Mouse (Mus musculus): ENCODE results near the gene Ap4s1.
A peak's percentile ranks its signal among the peaks of the same experiment; 100 is the strongest.

Gene Ap4s1

GRCm38 (mm10) chr12:51703859-51704258 is 13.0 kb downstream of the Ap4s1 start:
- peak; percentile 43 for DNase-seq (ENCODE audit: low read depth, low spot score)

DNA sequence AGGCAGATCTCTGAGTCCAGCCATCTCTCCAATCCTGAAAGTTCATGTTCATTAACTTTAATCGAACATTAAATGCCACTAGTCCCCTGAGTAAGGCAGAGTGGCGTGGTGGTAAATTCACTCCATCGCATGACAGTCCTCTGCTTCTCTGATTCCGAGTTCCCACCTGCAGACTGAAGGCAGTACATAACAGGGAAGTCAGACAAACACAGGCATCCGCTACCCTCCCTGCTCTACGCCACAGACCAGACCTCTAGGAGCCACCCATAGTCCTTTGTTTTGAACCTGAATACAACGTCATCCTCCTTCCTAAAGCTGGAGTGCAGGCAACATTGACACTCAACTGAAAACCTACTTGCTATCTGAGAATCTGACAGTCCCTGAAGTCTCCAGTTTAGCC is 13.7 kb downstream of the Ap4s1 start:
- no peak for DNase-seq (ENCODE audit: low read depth, low spot score)

- peak; percentile 63 for DNase-seq (ENCODE audit: low read depth, low spot score)
These were observed 14.9 kb downstream of the Ap4s1 start for GRCm38 (mm10) chr12:51705778-51706177.

DNA sequence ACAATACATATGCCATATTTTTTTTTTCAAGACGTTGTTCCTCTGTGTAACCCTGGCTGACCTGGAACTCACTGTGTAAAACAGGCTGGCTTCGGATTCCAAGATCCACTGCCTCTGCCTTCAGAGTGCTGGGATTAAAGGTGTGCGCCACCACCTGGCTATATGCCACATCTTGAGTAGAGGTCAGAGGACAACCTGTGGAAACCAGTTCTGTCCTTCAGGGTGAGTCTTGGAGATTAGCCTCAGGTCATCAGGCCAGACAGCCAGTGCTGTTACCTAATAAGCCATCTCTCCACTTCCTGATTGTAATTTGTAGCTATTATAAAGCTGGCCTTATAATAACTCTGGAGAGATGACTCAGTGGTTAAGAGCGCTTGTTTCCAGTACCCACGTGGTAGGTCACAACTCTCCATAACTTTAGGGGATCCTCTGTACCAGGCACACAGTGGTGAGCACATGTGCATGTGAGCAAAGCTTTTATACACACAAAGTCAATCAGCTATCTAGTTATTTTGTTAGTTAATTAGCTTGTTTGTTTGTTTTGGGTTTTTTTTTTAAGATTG is 15.9 kb downstream of the Ap4s1 start:
- peak; percentile 67 for DNase-seq (ENCODE audit: low read depth, low spot score)

- peak; percentile 86 for DNase-seq (ENCODE audit: low read depth, low spot score)
These were observed 18.3 kb downstream of the Ap4s1 start for GRCm38 (mm10) chr12:51708941-51709686.

- DNase-seq (ENCODE audit: low read depth, low spot score), result no peak
These were observed 18.9 kb downstream of the Ap4s1 start for GRCm38 (mm10) chr12:51709741-51710140.

DNA sequence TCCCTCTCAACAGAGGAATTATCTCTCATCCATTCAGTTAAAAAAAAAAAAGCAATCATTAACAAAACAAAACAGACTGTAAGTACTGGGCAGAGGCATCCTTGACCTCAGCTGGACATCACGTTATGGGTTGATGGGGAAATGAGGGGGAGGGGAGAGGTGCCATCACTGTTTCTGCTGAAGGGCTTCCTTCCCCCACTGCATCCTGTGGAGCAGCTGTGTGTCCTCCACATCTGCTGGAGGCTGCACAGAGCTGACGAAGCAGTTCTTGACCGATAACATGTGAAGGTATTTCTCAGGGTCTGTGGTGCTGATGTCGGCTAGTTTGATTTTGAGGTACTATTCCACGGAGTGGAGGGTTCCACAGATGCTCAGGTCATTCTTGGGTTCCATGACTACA is 19.3 kb downstream of the Ap4s1 start:
- no peak for DNase-seq (ENCODE audit: low read depth, low spot score)

GRCm38 (mm10) chr12:51712685-51713084 is 21.9 kb downstream of the Ap4s1 start:
- DNase-seq (ENCODE audit: low read depth, low spot score), result no peak

GRCm38 (mm10) chr12:51718617-51719016 is 27.8 kb downstream of the Ap4s1 start:
- DNase-seq (ENCODE audit: low read depth, low spot score), result no peak

DNA sequence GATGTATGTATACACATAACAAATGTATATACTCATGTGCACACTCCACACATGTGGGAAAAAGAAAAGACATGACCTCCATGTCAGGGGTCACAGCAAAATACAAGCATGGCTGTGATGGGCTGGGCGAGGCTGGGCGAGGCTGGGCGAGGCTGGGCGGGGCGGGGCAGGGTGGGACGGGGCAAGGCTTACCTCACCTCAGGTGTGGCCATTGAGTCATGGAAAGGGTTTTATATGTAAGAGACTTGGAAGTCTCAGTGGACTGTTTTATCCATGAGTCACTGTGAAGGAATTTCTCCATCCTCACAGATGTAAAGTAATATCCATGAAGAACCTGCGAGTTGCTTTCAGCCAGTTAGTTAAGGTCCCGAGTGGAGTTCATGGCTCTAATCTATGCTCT is 31.0 kb downstream of the Ap4s1 start:
- DNase-seq (ENCODE audit: low read depth, low spot score), result peak; percentile 40

GRCm38 (mm10) chr12:51729058-51729457 is 38.2 kb downstream of the Ap4s1 start:
- no peak for DNase-seq (ENCODE audit: low read depth, low spot score)

DNA sequence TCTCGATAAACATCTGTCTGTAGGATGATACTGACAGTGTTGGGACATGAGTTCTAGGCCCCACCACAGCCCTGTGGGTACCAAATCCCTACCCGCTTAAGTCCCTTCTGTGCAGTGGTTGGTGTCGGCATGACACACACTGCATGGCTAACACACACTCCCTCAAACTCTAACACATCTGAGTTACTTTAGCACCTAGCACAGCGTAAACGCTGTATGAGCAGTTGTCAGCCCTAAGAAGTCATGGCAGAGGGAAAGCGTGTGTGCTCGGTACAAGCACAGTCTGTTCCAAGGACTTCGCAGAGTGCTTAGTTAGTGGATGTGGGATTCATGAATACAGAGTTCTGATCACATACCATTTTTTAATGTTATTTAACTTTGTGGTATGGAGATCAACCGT is 39.0 kb downstream of the Ap4s1 start:
- DNase-seq (ENCODE audit: low read depth, low spot score), result no peak

DNA sequence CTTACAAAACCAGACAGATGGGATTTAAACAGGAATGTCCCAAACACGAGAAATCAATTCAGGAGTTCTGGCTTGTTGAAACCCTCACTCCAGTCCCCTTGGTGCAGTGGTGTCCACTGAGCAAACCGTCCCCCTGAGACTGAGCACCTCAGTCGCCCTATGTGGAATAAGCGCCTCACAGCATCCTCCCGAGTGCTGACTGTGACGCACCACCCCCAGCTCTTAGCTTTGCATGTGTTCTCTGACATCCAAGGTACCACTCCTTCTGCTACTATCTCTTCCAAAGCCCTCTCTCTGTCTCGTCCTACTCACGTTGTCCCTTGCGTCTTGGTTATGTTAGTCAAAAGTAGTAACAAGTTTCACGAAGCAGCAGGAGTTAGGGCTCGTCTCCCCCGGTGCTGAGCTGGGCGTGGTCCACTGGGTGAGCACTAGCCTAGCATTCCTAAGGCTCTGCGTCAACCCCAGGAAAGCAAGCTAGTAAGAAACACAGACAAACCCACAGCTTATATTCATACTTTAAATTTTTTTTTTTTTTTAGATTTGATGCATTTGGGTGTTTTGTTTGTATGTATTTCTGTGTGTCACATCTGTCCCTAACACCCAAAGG is 43.9 kb downstream of the Ap4s1 start:
- DNase-seq (ENCODE audit: low read depth, low spot score), result peak; percentile 36

DNA sequence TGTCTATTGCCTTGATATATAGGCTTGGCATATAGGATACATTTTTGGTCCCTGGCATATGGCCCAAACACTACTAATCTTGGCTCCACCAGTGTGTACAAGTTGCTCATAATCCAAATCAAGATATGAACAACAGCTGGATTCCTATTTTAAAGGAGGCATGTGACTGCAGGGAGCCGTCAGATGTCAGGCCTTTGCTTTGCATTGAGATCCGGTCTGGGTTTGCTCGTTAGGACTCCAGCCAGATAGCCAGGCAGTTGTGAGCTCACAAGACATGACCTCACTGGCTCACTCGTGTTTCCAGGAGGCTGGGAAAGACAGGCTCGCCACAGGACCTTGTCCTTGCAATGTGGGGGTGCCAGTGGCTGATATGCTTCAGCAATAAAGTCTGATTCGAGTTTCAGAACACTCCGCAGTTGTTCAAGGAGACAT is 45.0 kb downstream of the Ap4s1 start:
- DNase-seq (ENCODE audit: low read depth, low spot score), result no peak

DNA sequence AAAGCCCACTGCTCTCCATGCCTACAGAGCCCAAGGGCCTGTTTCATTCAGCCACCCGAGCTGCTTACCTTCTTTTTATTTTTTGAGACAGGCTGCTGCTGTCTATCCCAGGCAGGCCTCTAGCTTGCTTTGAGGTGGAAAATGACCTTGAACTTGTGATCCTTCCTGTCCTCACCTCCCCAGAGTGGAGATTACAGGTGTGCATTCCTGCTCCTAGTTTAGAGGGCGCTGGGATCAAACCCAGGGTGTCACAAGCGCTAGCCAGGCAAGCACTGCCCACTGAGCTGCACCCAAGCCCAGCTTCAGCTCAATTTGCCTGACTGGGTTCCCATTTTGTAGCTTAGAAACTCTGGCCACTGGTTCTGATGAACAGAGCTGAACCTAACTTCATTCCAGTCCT is 45.5 kb downstream of the Ap4s1 start:
- DNase-seq (ENCODE audit: low read depth, low spot score), result peak; percentile 64

- no peak for DNase-seq (ENCODE audit: low read depth, low spot score)
These were observed 46.0 kb downstream of the Ap4s1 start for GRCm38 (mm10) chr12:51736807-51737206.

DNA sequence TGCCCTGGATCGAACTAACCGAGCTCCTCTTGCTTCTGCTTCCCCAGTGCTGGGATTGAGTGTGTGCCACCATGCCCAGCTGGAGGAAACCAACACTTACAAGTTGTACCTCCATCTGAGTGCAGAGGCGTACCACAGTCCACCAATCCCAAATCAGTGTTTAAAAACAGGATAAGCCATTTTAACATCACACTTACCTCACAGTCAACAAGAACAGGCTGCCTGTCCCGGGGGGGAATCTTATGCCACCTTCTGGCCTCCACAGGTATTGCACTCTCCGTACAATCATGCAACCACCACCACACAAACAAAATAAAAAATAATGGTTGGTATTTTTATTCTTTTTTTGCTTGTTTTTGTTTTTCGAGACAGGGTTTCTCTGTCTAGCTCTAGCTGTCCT is 50.9 kb downstream of the Ap4s1 start:
- peak; percentile 60 for DNase-seq (ENCODE audit: low read depth, low spot score)

DNA sequence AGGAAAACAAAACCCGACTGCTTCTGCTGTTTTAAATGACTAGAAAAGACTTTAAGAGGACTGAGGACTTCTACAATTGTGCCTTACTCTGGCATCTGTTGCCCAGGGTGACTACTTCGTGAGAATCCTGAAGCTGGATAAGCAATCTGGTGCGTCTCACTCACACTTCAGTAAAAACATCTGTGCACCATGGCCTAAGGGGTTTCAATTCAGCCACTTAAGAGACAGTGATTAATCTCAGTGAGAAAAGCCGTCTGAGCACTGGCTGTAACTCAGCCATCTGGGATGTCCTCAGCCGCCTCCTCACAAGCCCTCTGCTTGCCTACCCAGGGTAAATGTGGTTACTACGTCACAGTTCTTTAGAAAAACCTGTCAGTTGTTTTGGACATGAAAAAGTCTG is 54.1 kb downstream of the Ap4s1 start:
- no peak for DNase-seq (ENCODE audit: low read depth, low spot score)

DNA sequence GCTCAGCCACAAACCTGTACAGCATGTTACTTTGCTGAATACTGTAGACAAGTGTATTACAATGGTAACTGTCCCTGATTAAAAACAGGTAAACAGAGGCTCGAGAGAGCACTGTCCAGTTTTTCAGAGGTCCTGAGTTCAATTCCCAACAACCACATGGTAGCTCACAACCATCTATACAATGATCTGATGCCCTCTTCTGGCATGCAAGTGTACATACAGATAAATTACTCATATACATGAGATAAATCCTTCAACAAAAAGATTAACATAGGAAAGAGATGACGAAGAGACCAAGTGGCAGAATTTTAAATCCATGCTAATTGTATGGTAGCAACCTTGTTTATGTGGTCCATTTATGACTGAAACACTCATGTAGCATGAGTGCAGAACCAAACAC is 56.5 kb downstream of the Ap4s1 start:
- DNase-seq (ENCODE audit: low read depth, low spot score), result no peak

DNA sequence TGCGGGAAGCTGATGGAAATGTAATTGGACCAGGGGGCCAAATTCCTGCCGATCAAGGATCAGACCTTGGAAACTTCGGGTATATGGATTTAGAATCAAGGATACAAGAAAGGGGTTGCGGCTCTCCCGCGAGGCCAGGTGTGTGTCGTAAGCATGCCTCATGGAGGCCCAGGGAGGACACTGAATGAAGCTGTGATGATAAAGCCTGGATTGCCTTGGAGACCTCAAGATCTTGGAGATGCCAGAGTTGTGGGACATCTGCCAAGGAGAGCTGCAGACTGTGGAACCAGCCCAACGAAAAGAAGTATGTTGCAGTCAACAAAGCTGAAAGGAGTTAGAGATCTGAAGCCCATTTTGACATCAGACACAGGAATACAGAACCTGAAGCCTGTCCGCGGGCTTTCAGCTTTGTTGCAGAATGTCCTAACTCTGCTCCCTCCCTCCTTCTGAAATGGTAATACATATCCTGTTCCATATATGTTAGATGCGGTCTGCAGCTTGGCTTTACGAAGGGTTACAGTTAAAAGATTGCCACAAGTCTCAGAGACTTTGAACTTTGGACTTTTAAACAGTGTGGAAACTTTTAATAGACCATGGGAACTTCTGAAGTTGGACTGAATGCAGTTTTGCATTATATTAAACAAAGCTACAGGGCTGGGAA is 65.2 kb downstream of the Ap4s1 start:
- DNase-seq (ENCODE audit: low read depth, low spot score), result no peak

GRCm38 (mm10) chr12:51756599-51756961 is 65.7 kb downstream of the Ap4s1 start:
- DNase-seq (ENCODE audit: low read depth, low spot score), result no peak

DNA sequence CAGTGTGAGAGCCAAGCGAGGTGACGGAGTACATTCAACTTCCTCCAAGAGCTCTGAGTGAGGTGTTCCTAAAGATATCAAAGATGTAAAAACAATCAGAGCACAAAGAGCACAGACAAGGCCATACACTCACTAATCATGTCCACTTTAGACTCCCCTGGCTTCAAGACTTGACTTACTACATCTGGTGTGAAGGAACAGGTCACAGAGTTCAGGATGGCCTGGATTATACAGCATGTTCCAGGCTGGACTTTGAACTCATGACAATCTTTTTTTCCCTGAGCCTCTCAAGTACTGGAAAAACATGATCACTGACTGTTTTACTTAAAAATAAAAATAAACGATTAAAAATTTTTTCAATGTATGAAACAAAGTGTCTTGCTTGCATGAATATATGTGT is 68.5 kb downstream of the Ap4s1 start:
- DNase-seq (ENCODE audit: low read depth, low spot score), result no peak

GRCm38 (mm10) chr12:51767454-51767853 is 76.6 kb downstream of the Ap4s1 start:
- DNase-seq (ENCODE audit: low read depth, low spot score), result no peak

Data from ZHBTc4 (cell line).